Comparison of ENCODE assay signal across 8 mouse cellular contexts in genomic region chr6:88486893-88487292, GRCm38 (mm10). TPM values are rescaled to one million over a fixed set of nuclear protein-coding genes. Genes with fewer than 3 reads are reported as not detected.
DNase-seq lines count a peak whose midpoint lies in the region; TF ChIP-seq lines count a peak whose summit lies in the region.
"Had no signal": no experiment of that assay in that cellular context is flagged by ENCODE, and none has a peak within 500 bp of the region (broad histone marks: within the 10 kb centered on the region; RNA-seq: fewer than 3 reads in every experiment).

No protein-coding gene starts in this region.

- H3K36me3 ChIP-seq in spleen, adult 2 months (ENCODE audit: control insufficient read depth, insufficient read depth, low read length) = peaks cover 27% of the 10 kb centered on the region

- 74% methylated on average over 8 of the region's 8 CpGs for WGBS in spleen, adult 2 months

- no peaks in the 10 kb centered on the region for H3K27me3 ChIP-seq in spleen, adult 2 months (ENCODE audit: control insufficient read depth, insufficient read depth, low read length)

- TF ChIP-seq POLR2A in spleen, adult 2 months (IDR thresholded peaks at IDR 0.05; ENCODE audit: low read depth, low read length) = no peak

- peak; percentile 19; the same call in 1 of the 2 replicates for TF ChIP-seq CTCF in spleen, adult 2 months (IDR thresholded peaks at IDR 0.05; ENCODE audit: extremely low read depth, insufficient read depth, insufficient read length, insufficient replicate concordance)

- DNase-seq in testis, postnatal 10 days (ENCODE audit: low spot score) = peak; percentile 78
- no peak for DNase-seq in testis, postnatal 14 days (ENCODE audit: low spot score)
- DNase-seq in cerebellum, adult 11-12 months = peak; percentile 75
- peak; percentile 70 to 73 for DNase-seq in frontal cortex, postnatal 14 days (ENCODE audit: low spot score in 2 of 2)
- DNase-seq in layer of hippocampus, adult 8-10 months (ENCODE audit: low spot score in 2 of 2) = peak; percentile 71 to 80
- peak; percentile 51 for DNase-seq in lung, postnatal 25 days (ENCODE audit: low spot score)
- peak in 1 of 2 experiments; percentile 32 for DNase-seq in spleen, adult 2 months (ENCODE audit: low read depth in 1 of 2, low spot score in 2 of 2)

- H3K4me3 ChIP-seq in spleen, adult 2 months (ENCODE audit: extremely low read depth, insufficient read depth, insufficient read length) = no peak overlapping the region
- H3K4me3 ChIP-seq: myocyte had no signal

- no peaks in the 10 kb centered on the region for H3K4me1 ChIP-seq in spleen, adult 2 months (ENCODE audit: control insufficient read depth, insufficient read depth, insufficient read length)

- no peak overlapping the region for H3K27ac ChIP-seq in spleen, adult 2 months (ENCODE audit: insufficient read depth, low read length)

RNA-seq across cellular contexts. Expression of gene Ruvbl1, which starts 21.7 kb away (rescaled TPM):
- total RNA-seq in layer of hippocampus, adult 8-10 months (2022) = 10 to 100 TPM; 36.8 to 40.2 (median 39.1) TPM
- 19.3 and 25.1 TPM in 2 replicates for polyA plus RNA-seq in spleen, adult 2 months (2012; rRNA removed)

RNA-seq across cellular contexts. Expression of gene Sec61a1, which starts 31.8 kb away (rescaled TPM):
- 10 to 100 TPM; 83.9 to 94.2 (median 87.0) TPM for total RNA-seq in layer of hippocampus, adult 8-10 months (2022)
- polyA plus RNA-seq in spleen, adult 2 months (2012; rRNA removed) = 147 and 172 TPM in 2 replicates

RNA-seq across cellular contexts. Expression of gene Eefsec, which starts 40.6 kb away (rescaled TPM):
- 10 to 100 TPM; 21.4 to 28.7 (median 24.2) TPM for total RNA-seq in layer of hippocampus, adult 8-10 months (2022)
- polyA plus RNA-seq in spleen, adult 2 months (2012; rRNA removed) = 18.1 and 23.6 TPM in 2 replicates
